Mouse (Mus musculus): ENCODE results near the gene Srsf7.

GRCm38 (mm10) chr17:80199160-80199778 is 7.8 kb downstream of the Srsf7 start:
- TF ChIP-seq POLR2A (IDR thresholded peaks at IDR 0.05; ENCODE audit: low read depth, low read length), result no peak
- no peak for TF ChIP-seq CTCF (IDR thresholded peaks at IDR 0.05; ENCODE audit: extremely low read depth, insufficient read depth, insufficient read length, insufficient replicate concordance)

All from spleen, adult 2 months (tissue).